Mouse (Mus musculus): ENCODE measurements around the gene Plekha4. TPM values are rescaled to one million over a fixed set of nuclear protein-coding genes. Genes with fewer than 3 reads are reported as not detected.
"Not testable (repeated sequence)": the region's sequence is repeated elsewhere in the genome, so short reads cannot be mapped to it uniquely, and the experiment has no call there.

Gene Plekha4
- 2.2 and 3.3 TPM in 2 replicates for polyA plus RNA-seq (2015; fragmentation: Nextera tagmentation; extraction: Ambion mirVana)

DNA sequence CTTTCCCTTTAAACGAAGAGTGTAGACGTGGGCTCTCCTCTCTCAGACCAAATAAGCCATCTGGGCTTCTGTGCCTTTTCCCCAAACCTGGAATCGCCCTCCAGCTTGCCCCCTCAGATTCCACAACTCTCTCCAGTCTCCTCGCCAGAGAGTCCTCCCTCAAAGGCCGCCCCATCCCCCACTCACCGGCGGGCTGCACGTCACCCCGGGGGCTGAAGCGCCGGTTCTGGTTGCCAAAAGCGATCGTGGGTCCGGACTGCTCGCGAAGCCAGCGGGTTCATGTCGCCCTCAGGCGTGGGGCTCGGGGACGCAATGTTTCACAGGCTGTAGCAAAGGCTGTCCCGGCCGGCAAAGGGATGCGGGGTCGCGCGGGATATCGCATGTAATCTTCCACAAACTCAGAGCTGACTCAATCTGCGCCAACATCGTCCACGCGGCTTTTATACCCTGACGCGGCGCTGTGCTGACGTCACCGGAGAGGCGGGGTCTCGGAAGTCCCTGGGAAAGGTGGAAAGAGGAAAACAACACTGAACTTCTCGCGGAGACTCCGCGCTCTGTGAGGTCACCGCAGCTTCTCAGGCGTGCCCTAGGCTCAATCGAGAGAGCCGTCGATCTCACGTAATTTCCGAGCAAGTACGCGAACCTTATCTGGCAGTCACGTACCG, at the start of gene Plekha4, which contains the start of gene Ppp1r15a:
Plekha4 (plus strand) TSS at position 522 of the 665 bp plus-strand sequence.
Ppp1r15a (minus strand) TSS at position 460 of the 665 bp plus-strand sequence.
- under 1% methylated on average over 54 of the region's 54 CpGs for WGBS
- Histone ChIP-seq H3K9me3 (no peaks in the 10 kb centered on the region), H3K4me3 (peak within 1 kb of the TSS; percentile 84), H3K9ac (peak within 1 kb of the TSS; percentile 92), H3K27ac (peak within 1 kb of the TSS; percentile 85), H3K4me1 (peaks cover 55% of the 10 kb centered on the region), H3K36me3 (peaks cover 4% of the 10 kb centered on the region; the same call in 1 of the 2 replicates), H3K4me2 (peak within 1 kb of the TSS; percentile 71), H3K27me3 (no peaks in the 10 kb centered on the region)
- peak; percentile 75 for ATAC-seq (ENCODE audit: borderline replicate concordance, extremely low read depth, low FRiP score, low TSS enrichment)

DNA sequence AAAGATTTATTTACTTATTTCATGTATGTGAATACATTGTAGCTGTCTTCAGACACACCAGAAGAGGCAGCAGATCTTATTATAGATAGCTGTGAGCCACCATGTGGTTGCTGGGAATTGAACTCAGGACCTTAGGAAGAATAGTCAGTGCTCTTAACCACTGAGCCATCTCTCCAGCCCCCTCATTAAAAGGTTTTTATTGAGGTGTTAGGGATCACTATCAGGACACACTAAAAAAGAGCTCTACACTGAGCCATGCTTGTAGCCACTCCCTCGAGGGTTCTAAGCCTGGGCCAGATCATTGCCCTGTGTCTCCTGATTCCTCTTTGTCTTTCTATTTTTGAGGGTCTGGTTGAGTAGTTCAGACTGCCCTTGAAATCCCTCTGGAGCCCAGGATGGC, 49.7 kb upstream of the Plekha4 start:
- H3K27ac ChIP-seq = no peak overlapping the region
- 39% methylated on average over 1 of the region's 1 CpGs for WGBS
- no peak for ATAC-seq (ENCODE audit: borderline replicate concordance, extremely low read depth, low FRiP score, low TSS enrichment)

DNA sequence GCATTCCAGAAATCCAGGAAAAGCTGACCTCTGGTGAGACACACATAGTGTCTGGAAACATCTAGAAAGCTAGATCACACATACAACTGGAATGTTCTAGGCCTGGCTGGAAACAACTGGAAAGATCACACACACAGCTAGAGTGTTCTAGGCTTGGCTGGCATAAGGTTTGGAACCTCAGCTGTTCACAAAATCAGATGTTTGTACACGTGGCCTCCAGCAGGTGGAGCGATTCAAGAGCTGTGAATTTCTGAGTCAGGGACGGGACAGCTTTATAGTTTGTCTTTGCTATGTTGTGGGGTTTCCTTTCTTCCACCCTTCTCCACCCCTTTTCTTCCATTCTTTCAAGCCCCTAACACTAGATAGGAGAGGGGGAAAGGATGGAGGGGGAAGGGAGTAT, 49.1 kb upstream of the Plekha4 start:
- no peaks in the 10 kb centered on the region for H3K9me3 ChIP-seq
- no peaks in the 10 kb centered on the region; the same call in 1 of the 2 replicates for H3K4me1 ChIP-seq
- no peaks in the 10 kb centered on the region for H3K27me3 ChIP-seq
- no peak; the same call in 1 of the 2 replicates for ATAC-seq (ENCODE audit: borderline replicate concordance, extremely low read depth, low FRiP score, low TSS enrichment)
- H3K36me3 ChIP-seq = no peaks in the 10 kb centered on the region
- WGBS = 7% methylated on average over 3 of the region's 3 CpGs
- no peak overlapping the region for H3K4me2 ChIP-seq
- H3K9ac ChIP-seq = no peak overlapping the region
- H3K27ac ChIP-seq = no peak overlapping the region
- H3K4me3 ChIP-seq = no peak overlapping the region

More for the DNA sequence above, 49.7 kb upstream of the Plekha4 start:
- Histone ChIP-seq H3K27me3 (no peaks in the 10 kb centered on the region), H3K36me3 (no peaks in the 10 kb centered on the region), H3K4me3 (no peak overlapping the region), H3K4me2 (no peak overlapping the region), H3K4me1 (no peaks in the 10 kb centered on the region; the same call in 1 of the 2 replicates), H3K9ac (no peak overlapping the region), H3K9me3 (no peaks in the 10 kb centered on the region)

DNA sequence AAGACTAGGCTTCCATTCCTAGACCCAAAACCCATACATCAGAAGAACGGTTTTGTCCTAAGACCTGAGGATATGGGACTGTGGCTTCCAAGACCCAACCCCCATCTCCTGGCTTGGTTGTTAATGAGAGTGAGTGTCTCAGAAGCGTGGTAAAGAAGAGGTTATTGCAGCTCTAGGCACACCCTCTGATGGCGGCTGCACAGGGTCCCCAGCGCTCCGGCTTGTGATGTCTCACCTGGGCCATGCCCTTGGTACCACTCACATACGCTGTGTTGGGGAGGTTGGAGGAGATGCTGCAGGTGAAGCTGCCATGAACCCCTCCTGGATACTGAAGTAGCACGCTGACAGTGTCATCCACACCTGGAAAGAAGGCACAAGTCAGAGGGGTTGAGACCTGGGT, 47.4 kb upstream of the Plekha4 start:
- Histone ChIP-seq H3K27ac (no peak overlapping the region), H3K4me1 (no peaks in the 10 kb centered on the region; the same call in 1 of the 2 replicates), H3K4me2 (no peak overlapping the region), H3K4me3 (no peak overlapping the region), H3K9me3 (no peaks in the 10 kb centered on the region), H3K36me3 (no peaks in the 10 kb centered on the region), H3K27me3 (no peaks in the 10 kb centered on the region), H3K9ac (no peak overlapping the region)
- no peak for ATAC-seq (ENCODE audit: borderline replicate concordance, extremely low read depth, low FRiP score, low TSS enrichment)
- 97% methylated on average over 7 of the region's 7 CpGs for WGBS

DNA sequence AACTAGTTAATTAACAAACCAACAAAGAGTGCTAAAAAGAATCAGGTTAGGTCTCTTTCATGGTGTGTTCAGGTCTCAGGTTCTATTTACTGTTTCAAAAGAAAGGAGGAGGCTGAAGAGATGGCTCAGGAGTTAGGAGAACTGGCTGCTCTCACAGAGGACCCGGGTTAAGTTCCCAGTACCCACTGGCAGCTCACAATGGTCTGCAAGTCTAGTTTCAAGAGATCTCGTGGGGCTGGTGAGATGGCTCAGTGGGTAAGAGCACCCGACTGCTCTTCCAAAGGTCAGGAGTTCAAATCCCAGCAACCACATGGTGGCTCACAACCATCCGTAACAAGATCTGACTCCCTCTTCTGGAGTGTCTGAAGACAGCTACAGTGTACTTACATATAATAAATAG, 45.8 kb upstream of the Plekha4 start:
- WGBS = 76% methylated on average over 4 of the region's 4 CpGs
- not testable (repeated sequence) for ATAC-seq (ENCODE audit: borderline replicate concordance, extremely low read depth, low FRiP score, low TSS enrichment); H3K9me3 ChIP-seq; H3K4me1 ChIP-seq; H3K27me3 ChIP-seq; H3K27ac ChIP-seq; H3K36me3 ChIP-seq; H3K4me2 ChIP-seq; H3K9ac ChIP-seq; H3K4me3 ChIP-seq

DNA sequence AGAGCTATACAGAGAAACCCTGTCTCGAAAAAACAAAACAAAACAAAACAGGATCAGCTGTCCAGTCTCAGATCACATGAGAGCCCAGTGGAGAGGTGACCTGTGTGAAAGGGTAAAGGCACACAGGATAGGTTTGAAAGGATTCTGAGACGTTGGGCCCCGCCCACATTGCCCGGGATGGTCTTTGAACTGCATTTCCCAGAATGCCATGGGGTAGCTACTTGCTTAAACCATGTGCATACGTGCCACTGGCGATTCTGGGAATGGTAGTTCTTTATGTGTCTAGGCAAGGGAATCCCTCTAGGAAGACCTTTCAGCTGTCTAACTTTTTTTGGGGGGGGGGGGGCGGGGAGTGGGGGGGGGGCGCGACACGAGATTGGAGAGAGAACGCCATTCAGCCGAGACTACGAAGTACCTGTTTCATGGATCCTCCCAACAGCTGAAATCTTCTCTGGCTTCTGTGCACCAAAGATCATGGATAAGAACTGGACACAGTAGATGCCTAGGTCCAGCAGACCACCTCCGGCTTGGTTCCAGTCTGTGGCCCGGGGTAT, 44.7 kb upstream of the Plekha4 start, which contains the start of gene Tulp2:
Tulp2 (plus strand) TSS at position 504 of the 554 bp plus-strand sequence.
- Histone ChIP-seq H3K9me3 (no peaks in the 10 kb centered on the region), H3K4me1 (no peaks in the 10 kb centered on the region; the same call in 1 of the 2 replicates), H3K27ac (no peak within 1 kb of the TSS), H3K36me3 (no peaks in the 10 kb centered on the region), H3K27me3 (no peaks in the 10 kb centered on the region), H3K4me2 (no peak within 1 kb of the TSS), H3K4me3 (no peak within 1 kb of the TSS), H3K9ac (no peak within 1 kb of the TSS)
- WGBS = 41% methylated on average over 15 of the region's 15 CpGs
- ATAC-seq (ENCODE audit: borderline replicate concordance, extremely low read depth, low FRiP score, low TSS enrichment) = peak; percentile 27; the same call in 1 of the 2 replicates

DNA sequence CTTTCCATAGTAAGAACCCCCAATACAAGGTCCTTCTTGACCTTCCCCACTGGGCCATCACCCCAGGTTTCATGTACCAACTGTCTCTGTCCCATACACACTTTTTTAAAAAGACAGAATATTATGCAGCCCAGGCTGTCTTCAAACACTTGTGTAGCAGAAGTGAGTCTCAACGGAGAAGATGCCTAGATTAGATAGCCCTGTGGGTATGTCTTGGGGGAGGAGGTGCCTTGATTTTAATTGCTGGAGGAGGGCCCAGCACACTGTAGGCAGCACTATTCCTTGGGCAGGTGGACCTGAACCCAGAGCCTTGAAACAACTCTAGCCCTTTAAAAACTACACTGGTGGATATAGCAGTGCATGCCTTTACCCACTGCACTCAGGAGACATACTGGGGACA, 44.0 kb upstream of the Plekha4 start:
- no peak overlapping the region for H3K9ac ChIP-seq

DNA sequence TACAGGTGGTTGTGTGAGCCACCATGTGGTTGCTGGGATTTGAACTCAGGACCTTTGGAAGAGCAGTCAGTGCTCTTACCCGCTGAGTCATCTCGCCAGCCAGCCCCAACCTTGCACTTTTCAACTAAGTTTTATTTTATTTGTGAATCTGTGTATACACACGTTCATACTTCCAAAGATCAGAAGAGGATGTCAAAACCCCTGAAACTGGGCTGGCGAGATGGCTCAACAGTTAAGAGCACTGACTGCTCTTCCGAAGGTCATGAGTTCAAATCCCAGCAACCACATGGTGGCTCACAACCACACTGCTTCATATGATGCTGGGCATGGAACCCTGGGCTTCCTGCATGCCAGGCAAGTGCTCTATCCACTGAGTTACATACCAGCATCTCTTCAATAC, 41.1 kb upstream of the Plekha4 start:
- not testable (repeated sequence) for H3K9me3 ChIP-seq; H3K4me3 ChIP-seq; H3K4me2 ChIP-seq; H3K27me3 ChIP-seq; H3K4me1 ChIP-seq; H3K9ac ChIP-seq; H3K36me3 ChIP-seq; H3K27ac ChIP-seq; ATAC-seq (ENCODE audit: borderline replicate concordance, extremely low read depth, low FRiP score, low TSS enrichment)
- 86% methylated on average over 5 of the region's 5 CpGs for WGBS

More for the DNA sequence above, 44.0 kb upstream of the Plekha4 start:
- H3K27me3 ChIP-seq = no peaks in the 10 kb centered on the region
- no peak overlapping the region for H3K4me3 ChIP-seq
- no peaks in the 10 kb centered on the region for H3K36me3 ChIP-seq
- H3K9me3 ChIP-seq = no peaks in the 10 kb centered on the region
- H3K4me2 ChIP-seq = no peak overlapping the region
- ATAC-seq (ENCODE audit: borderline replicate concordance, extremely low read depth, low FRiP score, low TSS enrichment) = no peak
- H3K27ac ChIP-seq = no peak overlapping the region
- H3K4me1 ChIP-seq = no peaks in the 10 kb centered on the region; the same call in 1 of the 2 replicates
- 90% methylated on average over 1 of the region's 1 CpGs for WGBS

DNA sequence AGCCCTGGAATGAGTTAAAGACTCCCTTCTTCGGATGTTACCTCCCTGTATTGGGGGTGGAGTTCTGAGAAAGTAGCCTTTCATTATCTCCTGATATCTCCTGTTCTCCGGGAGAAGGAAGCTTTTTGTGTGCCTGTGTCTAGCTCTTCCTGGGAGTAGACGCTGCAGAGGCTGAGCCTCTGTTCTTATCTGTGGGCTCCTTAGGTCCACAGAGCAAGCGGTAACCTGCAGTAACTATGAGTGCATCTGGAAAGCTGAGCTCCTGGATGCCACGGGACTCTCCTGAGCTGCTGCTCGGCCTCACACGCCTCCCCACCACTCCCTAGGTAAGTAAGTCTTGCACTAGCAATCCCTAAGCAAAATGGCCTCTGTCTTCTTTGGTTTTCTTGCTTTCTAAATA, 40.0 kb upstream of the Plekha4 start:
- H3K27ac ChIP-seq = no peak overlapping the region
- H3K9ac ChIP-seq = no peak overlapping the region
- WGBS = 58% methylated on average over 7 of the region's 7 CpGs
- no peak overlapping the region for H3K4me3 ChIP-seq
- H3K4me1 ChIP-seq = peaks cover 10% of the 10 kb centered on the region; the same call in 1 of the 2 replicates
- no peaks in the 10 kb centered on the region for H3K36me3 ChIP-seq
- ATAC-seq (ENCODE audit: borderline replicate concordance, extremely low read depth, low FRiP score, low TSS enrichment) = no peak
- no peaks in the 10 kb centered on the region for H3K27me3 ChIP-seq
- H3K9me3 ChIP-seq = no peaks in the 10 kb centered on the region
- no peak overlapping the region for H3K4me2 ChIP-seq

DNA sequence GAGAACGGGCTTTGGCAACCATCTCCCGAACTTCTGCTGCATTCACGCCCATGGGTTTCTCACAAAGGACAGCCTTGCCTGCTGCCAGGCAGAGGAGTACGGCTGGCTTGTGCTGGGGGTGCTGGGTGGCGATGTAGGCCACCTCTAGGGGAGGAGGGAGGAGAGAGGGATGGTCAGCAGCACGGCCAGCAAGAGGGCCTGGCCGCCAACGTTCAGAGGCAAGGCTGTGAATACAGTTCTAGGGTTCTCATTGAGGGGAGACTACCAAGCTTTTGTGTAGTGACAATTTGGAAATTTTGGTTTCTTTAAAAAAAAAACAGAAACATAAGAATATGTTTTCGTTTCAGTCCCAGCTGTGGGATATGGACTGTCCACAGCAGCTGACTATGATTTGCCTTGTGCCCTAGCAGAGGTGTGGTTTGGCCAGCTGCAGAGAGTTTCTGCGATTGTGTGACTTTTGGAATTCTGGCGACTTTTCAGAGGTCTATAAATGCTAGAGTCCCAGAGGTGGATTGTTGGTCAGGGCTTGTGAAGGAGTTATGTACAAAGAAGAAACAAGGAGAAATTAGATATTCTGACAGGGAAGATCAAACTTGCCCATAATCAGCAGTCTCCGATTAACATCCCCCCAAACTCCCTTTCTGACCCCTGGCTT, 39.2 kb upstream of the Plekha4 start, which contains the start of gene Gm45808:
Gm45808 (minus strand) TSS at position 51 of the 655 bp plus-strand sequence.
- WGBS = 80% methylated on average over 12 of the region's 12 CpGs
- Histone ChIP-seq H3K9me3 (no peaks in the 10 kb centered on the region), H3K27ac (no peak within 1 kb of the TSS), H3K4me2 (no peak within 1 kb of the TSS), H3K4me3 (no peak within 1 kb of the TSS), H3K4me1 (peaks cover 14% of the 10 kb centered on the region; the same call in 1 of the 2 replicates), H3K9ac (no peak within 1 kb of the TSS), H3K27me3 (no peaks in the 10 kb centered on the region), H3K36me3 (no peaks in the 10 kb centered on the region)
- no peak for ATAC-seq (ENCODE audit: borderline replicate concordance, extremely low read depth, low FRiP score, low TSS enrichment)

DNA sequence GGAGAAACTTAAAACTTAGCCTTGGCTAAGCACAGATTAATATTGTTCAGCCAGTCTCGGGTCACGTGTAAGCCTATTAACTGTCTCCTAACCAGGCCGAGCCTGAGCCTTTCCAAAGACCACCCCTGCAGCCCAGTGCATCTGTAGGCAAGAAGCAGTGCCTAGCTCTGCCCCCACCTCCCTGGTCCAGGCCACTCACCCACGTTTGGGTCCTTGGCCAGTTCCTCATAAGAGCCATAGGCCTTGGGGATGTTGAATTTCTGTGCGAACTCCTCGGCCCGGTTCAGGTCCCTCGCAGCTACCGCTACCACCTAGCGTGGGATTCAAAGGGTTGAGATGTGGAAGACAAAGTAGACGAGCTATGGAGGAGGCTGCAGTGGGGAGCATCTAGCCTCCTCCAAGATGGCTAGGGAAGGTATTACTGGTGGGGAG, 38.3 kb upstream of the Plekha4 start:
- Histone ChIP-seq H3K36me3 (peaks cover 4% of the 10 kb centered on the region; the same call in 1 of the 2 replicates), H3K27ac (peak overlapping the region; percentile 57; the same call in 1 of the 2 replicates), H3K27me3 (no peaks in the 10 kb centered on the region), H3K4me1 (peaks cover 14% of the 10 kb centered on the region; the same call in 1 of the 2 replicates), H3K4me3 (peak overlapping the region; percentile 50), H3K9me3 (no peaks in the 10 kb centered on the region), H3K9ac (peak overlapping the region; percentile 52; the same call in 1 of the 2 replicates), H3K4me2 (peak overlapping the region; percentile 82)
- 39% methylated on average over 11 of the region's 11 CpGs for WGBS
- ATAC-seq (ENCODE audit: borderline replicate concordance, extremely low read depth, low FRiP score, low TSS enrichment) = no peak
